Mouse (Mus musculus): ENCODE measurements around the gene Prkn.

DNA sequence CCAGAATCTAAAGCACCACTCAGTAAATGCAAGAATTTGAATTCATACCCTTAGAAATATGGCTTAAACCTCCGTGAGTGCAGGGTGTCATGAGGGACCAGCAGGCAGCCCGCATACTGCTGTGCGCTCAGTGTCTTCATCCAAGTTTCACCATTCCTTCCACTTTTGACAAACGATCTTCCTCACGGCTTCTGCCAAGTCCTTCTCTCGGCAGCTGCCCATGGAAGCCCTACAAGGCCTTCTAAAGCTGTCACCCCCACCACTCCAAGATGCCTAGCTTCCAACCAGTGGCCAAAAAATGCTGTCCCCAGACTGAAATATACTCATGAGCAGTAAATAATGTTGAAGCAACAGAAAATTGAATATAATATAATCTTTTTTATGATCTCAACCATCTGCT, 580.7 kb downstream of the Prkn start:
- TF ChIP-seq MAFK (IDR thresholded peaks at IDR 0.05; ENCODE audit: insufficient read depth, low read depth, low read length) (no peak), ZNF384 (IDR thresholded peaks at IDR 0.05; ENCODE audit: low read depth, low read length) (no peak)
